Mouse (Mus musculus) testis, adult 2 months (tissue): ENCODE results near the gene Cacna1c.

ENCODE experiments used
- CTCF ChIP-seq: fragments of 200-500 bp; IDR thresholded peaks from 2 replicates; pipeline ENCODE4 v1.5.1; 2012; ENCODE audit warnings: low read depth, mild to moderate bottlenecking, inconsistent platforms, low read length, moderate library complexity; ENCODE audit not compliant: control insufficient read depth, insufficient read depth, insufficient replicate concordance
- POLR2A ChIP-seq: fragments of 200-500 bp; IDR thresholded peaks from 2 replicates; pipeline ENCODE4 v1.6.1; 2012; ENCODE audit warnings: low read depth, mild to moderate bottlenecking, inconsistent platforms, low read length, moderate library complexity; ENCODE audit not compliant: control insufficient read depth

DNA sequence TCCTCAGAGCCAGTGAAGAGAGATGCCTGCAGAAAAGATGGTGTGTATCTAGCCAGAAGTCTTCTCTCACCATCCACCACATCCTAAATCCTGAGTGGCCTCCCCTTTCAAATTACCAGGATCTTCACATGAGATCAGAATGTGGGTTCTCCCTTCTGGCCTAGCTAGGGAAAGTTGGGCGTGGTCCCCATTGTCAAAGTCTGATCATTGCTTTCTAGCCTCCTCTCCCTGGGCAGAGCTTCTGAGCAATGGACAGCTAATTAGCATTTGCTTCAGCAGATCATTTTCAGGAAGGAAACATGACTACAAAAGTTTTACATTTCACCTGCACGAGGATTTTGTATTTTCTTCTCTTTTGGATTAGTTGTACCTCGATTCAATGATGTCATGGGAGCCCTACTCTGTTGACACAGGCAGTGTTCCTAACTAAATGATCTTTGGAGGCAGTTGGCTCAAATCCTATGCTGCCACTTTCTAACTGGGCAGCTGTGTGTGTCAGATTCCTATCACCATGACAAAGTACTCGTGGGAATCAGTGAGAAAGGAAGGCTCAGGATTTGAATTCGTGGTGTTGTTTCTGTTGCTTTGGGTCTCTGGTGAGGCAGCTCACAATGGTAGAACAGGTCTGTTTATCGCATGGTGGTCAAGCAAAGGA lies 554.4 kb downstream of the Cacna1c start:
- TF ChIP-seq CTCF (no peak), POLR2A (no peak)
